Mouse (Mus musculus) hindbrain, embryonic 14.5 days (tissue): Measurements from ENCODE around the gene Zfp853. TPM values are rescaled to one million over a fixed set of nuclear protein-coding genes. Genes with fewer than 3 reads are reported as not detected.

Experiments
- ATAC-seq: fragments of 200-750 bp; cut with Nextera tagmentation; 2 replicates; pipeline ENCODE4 v1.8.0; 2017; ENCODE audit warnings: moderate number of reproducible peaks, mild to moderate bottlenecking, moderate TSS enrichment, moderate library complexity; ENCODE audit not compliant: low FRiP score
- DNase-seq: peaks from one replicate; pipeline ENCODE4 v3.0.0-alpha.2; 2015; ENCODE audit warnings: low spot score
- H3K27ac ChIP-seq: fragments of 300-500 bp; sonication (generic); 2 replicates; pipeline ENCODE4 v1.5.1; 2014; ENCODE audit warnings: mild to moderate bottlenecking, moderate library complexity
- H3K27me3 ChIP-seq: fragments of 300-500 bp; sonication (generic); 2 replicates; pipeline ENCODE4 v1.6.1; 2014; ENCODE audit warnings: mild to moderate bottlenecking, low read length, mixed read lengths; ENCODE audit not compliant: control insufficient read depth, insufficient read depth
- H3K36me3 ChIP-seq: fragments of 300-500 bp; sonication (generic); replicated peaks from 2 replicates; pipeline ENCODE4 v1.6.1; 2014; ENCODE audit not compliant: control insufficient read depth, insufficient read depth
- H3K4me1 ChIP-seq: fragments of 300-500 bp; sonication (generic); replicated peaks from 2 replicates; pipeline ENCODE4 v1.6.1; 2014; ENCODE audit warnings: antibody characterized with exemption, low read length, mixed read lengths; ENCODE audit not compliant: control insufficient read depth, insufficient read depth
- H3K4me2 ChIP-seq: fragments of 300-500 bp; sonication (generic); replicated peaks from 2 replicates; pipeline ENCODE4 v1.6.1; 2014; ENCODE audit warnings: mild to moderate bottlenecking, moderate library complexity
- H3K4me3 ChIP-seq: fragments of 300-500 bp; sonication (generic); replicated peaks from 2 replicates; pipeline ENCODE4 v1.5.1; 2014; ENCODE audit warnings: mild to moderate bottlenecking, low read length
- H3K9ac ChIP-seq: fragments of 300-500 bp; sonication (generic); 2 replicates; pipeline ENCODE4 v1.6.1; 2014
- H3K9me3 ChIP-seq: fragments of 300-500 bp; sonication (generic); 2 replicates; pipeline ENCODE4 v1.6.1; 2016; ENCODE audit warnings: low read length; ENCODE audit not compliant: control insufficient read depth
- WGBS: fragments of 180-500 bp; shearing (Covaris S2); extraction: QIAGEN DNeasy Blood & Tissue Kit; methylation state at CpG from one replicate; pipeline ENCODE4 v1.1.7; 2014; 5-methylcytosine and 5-hydroxymethylcytosine counted together
- polyA plus RNA-seq: library from polyadenylated mRNA; unstranded; fragments of >200 nt; fragmentation: Nextera tagmentation; extraction: Ambion mirVana; gene quantifications from 2 replicates; pipeline ENCODE4 v1.2.1, GENCODE M21; 2014

Zfp853 gene
- polyA plus RNA-seq, 1 experiment from 2014 or later = 0.43 TPM

DNA sequence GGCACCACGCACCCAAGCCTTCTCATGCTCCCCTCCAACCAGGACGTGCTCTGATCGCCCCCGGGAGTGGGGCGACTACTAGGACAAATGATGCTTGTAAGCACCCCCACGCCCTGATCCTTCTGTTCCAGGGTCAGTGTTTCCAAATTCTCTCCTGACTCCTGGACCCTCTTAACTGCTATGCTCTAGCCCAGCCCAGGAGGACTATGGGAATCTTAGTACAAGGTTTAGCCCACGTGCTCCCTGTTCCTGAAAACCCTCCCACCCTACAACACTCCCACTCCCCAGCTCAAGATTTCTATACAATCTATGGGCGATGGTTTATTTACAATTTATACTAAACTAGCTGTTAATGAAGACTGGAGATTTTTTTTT, 22.1 kb upstream of the Zfp853 start:
- WGBS = 16% methylated on average over 8 of the region's 8 CpGs
- Histone ChIP-seq H3K4me3 (peak overlapping the region; percentile 67), H3K27me3 (no peaks in the 10 kb centered on the region), H3K36me3 (peaks cover 67% of the 10 kb centered on the region), H3K9me3 (no peaks in the 10 kb centered on the region), H3K9ac (peak overlapping the region; percentile 95; the same call in 1 of the 2 replicates), H3K4me1 (peaks cover 17% of the 10 kb centered on the region), H3K4me2 (peak overlapping the region; percentile 79), H3K27ac (peak overlapping the region; percentile 97; the same call in 1 of the 2 replicates)
- ATAC-seq = peak; percentile 42; the same call in 1 of the 2 replicates
- DNase-seq = no peak

DNA sequence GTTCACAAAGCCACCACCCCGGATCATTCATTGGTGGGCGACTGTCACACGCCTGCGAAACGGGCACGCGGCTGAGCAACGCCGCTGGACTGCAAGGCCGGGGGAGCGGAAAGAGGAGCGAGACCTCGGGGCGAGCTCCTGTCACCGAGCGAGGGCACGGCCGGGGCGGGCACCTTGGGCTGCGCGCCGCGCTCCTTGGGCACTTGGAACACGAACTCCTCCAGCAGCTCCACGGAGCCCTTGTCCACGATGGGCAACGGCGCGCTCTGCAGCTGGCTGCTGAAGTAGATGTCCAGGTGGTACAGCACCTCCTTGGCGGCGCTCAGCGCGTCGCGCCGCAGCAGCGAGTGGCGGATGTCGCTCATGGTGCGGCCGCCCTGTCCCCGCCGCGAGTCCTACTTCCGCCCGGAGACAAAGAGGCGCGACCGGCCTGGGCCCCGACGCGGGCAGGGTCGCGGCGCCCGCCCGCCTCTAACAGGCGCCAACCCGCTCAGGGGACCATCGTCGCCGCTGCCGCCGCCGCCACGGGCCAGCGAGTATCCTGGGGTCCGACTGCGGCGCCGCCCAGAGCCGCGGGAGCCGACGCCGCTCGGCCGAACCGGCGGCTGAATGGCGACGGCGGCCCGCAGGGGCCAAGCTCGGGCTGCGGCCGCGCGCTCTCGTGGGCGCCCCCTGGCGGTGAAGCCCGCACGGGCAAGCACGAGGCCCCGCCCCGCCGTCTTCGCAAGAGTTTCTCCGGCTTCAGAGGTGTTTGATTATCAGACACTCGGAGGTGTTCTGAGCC, 21.5 kb upstream of the Zfp853 start, which contains the start of gene E130309D02Rik:
E130309D02Rik (minus strand) TSS at position 631 of the 784 bp plus-strand sequence.
- Histone ChIP-seq H3K36me3 (peaks cover 67% of the 10 kb centered on the region), H3K9ac (peak within 1 kb of the TSS; percentile 95), H3K27me3 (no peaks in the 10 kb centered on the region), H3K9me3 (no peaks in the 10 kb centered on the region), H3K4me1 (peaks cover 17% of the 10 kb centered on the region), H3K4me3 (peak within 1 kb of the TSS; percentile 67), H3K27ac (peak within 1 kb of the TSS; percentile 97), H3K4me2 (peak within 1 kb of the TSS; percentile 79)
- DNase-seq = peak; percentile 92
- ATAC-seq = peak; percentile 80
- under 1% methylated on average over 98 of the region's 101 CpGs for WGBS

DNA sequence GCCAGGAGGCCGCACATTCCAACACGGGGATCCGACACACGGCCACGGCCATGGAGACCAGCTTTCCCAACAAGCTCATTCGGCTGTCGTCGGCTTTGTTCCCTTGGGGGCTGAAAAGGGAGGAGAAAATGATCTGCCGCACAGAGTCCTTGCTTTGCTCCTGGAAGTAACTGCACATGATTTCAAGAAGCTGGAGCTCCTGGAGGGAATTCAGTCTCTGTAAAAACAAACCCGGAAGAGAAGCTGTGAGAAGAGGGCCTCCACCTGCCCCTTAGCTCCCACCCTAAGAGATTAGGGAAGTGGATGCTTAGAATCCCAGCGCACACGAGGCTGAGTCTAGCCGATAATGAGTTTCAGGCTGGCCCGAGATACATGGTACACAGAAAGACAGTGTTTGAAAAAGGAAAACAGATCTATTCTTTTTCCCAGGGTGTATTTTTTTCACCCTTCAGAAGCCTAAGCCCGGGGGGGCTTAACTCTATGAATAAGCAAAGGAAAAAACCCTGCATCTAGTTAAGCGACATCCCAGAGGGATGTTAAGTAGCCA, 20.8 kb upstream of the Zfp853 start:
- H3K9me3 ChIP-seq = no peaks in the 10 kb centered on the region
- ATAC-seq (no peak), DNase-seq (no peak)
- peaks cover 17% of the 10 kb centered on the region for H3K4me1 ChIP-seq
- H3K4me3 ChIP-seq = peak overlapping the region; percentile 67
- H3K9ac ChIP-seq = peak overlapping the region; percentile 95
- H3K36me3 ChIP-seq = peaks cover 67% of the 10 kb centered on the region
- WGBS = 2% methylated on average over 16 of the region's 16 CpGs
- H3K4me2 ChIP-seq = peak overlapping the region; percentile 79
- peak overlapping the region; percentile 97 for H3K27ac ChIP-seq
- H3K27me3 ChIP-seq = no peaks in the 10 kb centered on the region

DNA sequence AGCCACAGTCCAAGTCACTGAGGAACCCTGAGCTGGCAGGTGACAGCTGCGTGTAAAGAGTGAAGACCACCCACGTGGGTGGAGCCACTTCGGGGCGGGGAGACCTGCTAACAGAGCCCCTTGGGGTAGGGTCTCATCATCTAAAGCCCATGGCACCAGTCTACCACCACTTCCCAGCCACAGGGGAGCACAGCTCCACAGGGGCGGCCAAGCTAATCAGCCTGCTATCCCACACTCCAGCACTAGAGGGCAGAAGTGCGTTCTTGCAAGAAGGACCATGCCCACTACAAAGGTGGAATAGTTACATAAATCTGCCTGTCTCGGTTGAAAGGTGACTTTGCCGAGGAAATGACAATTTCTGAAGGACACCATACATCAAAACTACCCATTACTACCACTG, 18.5 kb upstream of the Zfp853 start:
- Histone ChIP-seq H3K27ac (no peak overlapping the region), H3K4me3 (no peak overlapping the region), H3K4me2 (no peak overlapping the region), H3K36me3 (peaks cover 68% of the 10 kb centered on the region), H3K9ac (no peak overlapping the region), H3K9me3 (no peaks in the 10 kb centered on the region), H3K4me1 (peaks cover 17% of the 10 kb centered on the region), H3K27me3 (no peaks in the 10 kb centered on the region)
- peak; percentile 77 for DNase-seq
- no peak for ATAC-seq
- 59% methylated on average over 8 of the region's 8 CpGs for WGBS

DNA sequence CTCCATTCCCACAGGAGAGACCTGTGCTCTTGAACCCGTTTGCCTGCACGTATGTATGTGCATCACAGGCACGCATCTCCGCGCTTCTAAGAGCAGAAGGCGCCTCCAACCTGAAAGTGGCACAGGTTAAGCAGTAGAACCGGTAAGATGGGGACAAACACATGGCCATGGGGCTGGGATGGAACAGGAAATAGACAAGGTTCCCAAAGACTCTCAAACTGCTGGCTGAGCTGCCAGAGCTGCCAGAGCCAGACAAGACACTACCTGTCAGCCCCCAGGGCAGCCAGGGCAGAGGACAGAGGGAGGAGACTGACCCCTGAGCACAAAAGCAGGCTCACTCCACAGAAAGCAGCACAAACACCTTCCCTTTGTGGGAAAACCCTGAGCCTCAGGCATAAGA, 16.5 kb upstream of the Zfp853 start:
- Histone ChIP-seq H3K36me3 (peaks cover 77% of the 10 kb centered on the region), H3K9me3 (no peaks in the 10 kb centered on the region), H3K27me3 (no peaks in the 10 kb centered on the region), H3K27ac (no peak overlapping the region), H3K4me2 (no peak overlapping the region), H3K4me3 (no peak overlapping the region), H3K4me1 (peaks cover 13% of the 10 kb centered on the region), H3K9ac (no peak overlapping the region)
- WGBS = 97% methylated on average over 7 of the region's 7 CpGs
- ATAC-seq (no peak), DNase-seq (no peak)

DNA sequence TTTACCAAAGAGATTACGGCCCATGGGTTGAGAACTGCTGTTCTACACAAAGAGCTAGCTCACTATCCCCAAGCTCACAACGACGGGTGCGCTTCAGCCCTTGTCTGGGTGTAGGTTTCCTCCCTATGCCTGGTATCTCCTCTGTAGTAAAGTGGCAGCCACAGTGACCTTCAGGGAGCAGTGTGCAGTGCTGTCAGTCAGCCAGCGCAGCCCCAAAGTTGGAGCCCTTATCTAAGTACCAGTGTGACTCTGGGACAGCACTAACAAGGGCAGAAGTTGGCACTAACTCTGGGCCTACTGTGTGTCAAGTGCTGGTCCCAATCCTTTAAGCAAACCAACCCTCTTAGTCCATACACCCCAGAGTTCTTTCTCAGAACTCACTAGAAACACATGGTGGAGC, 15.4 kb upstream of the Zfp853 start:
- 92% methylated on average over 5 of the region's 5 CpGs for whole genome bisulfite sequencing
- DNase-seq (no peak), ATAC-seq (no peak)
- no peak overlapping the region for H3K4me2 ChIP-seq
- H3K27me3 ChIP-seq = no peaks in the 10 kb centered on the region
- H3K4me1 ChIP-seq = peaks cover 11% of the 10 kb centered on the region
- H3K36me3 ChIP-seq = peaks cover 85% of the 10 kb centered on the region
- H3K9ac ChIP-seq = no peak overlapping the region
- H3K4me3 ChIP-seq = no peak overlapping the region
- no peaks in the 10 kb centered on the region for H3K9me3 ChIP-seq
- H3K27ac ChIP-seq = no peak overlapping the region

DNA sequence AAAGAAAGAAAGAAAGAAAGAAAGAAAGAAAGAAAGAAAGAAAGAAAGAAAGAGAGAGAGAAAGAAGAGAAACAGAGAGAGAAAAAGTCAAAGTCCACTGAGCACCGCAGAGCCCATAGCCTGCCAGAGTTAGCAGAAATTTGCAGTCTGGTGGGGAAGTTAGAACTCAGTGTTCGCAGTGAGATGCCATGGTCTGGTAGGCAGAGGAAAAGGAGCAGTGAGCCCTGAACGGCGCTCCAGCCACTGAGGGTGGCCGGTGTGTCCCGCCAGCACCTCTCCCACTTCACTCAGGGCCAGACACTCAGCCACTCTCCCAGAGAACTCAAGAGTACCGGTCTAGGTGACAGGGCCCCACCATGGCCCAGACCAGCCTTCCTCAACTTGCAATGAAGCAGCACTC, 10.8 kb upstream of the Zfp853 start:
- no peak for DNase-seq
- H3K27ac ChIP-seq = no peak overlapping the region
- H3K9me3 ChIP-seq = no peaks in the 10 kb centered on the region
- WGBS = 86% methylated on average over 7 of the region's 7 CpGs
- H3K4me3 ChIP-seq = no peak overlapping the region
- no peak for ATAC-seq
- H3K27me3 ChIP-seq = no peaks in the 10 kb centered on the region
- H3K36me3 ChIP-seq = peaks cover 97% of the 10 kb centered on the region
- no peak overlapping the region for H3K4me2 ChIP-seq
- H3K9ac ChIP-seq = no peak overlapping the region
- H3K4me1 ChIP-seq = no peaks in the 10 kb centered on the region

DNA sequence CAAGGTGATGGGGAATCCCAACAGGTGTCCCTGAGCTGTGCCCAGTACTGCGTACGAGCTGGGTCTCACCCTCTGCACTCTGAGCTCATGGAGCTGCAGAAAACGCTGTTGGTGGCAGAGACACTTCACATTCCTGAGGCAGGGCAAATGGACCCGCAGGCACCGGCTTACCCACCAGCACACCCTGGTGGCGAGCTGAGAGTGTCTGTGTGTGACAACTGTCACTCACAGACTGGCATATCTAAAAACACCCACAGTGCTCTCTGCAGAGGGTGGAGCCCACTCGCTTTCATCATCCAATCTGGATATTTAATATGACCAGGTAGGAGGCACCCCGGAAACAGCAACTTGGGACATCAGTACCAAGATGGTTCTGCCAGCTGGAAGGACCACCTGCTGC, 7.9 kb upstream of the Zfp853 start:
- DNase-seq = no peak
- Histone ChIP-seq H3K27me3 (no peaks in the 10 kb centered on the region), H3K9me3 (no peaks in the 10 kb centered on the region), H3K9ac (no peak overlapping the region), H3K4me2 (no peak overlapping the region), H3K36me3 (peaks cover 73% of the 10 kb centered on the region), H3K27ac (no peak overlapping the region), H3K4me1 (no peaks in the 10 kb centered on the region), H3K4me3 (no peak overlapping the region)
- no peak for ATAC-seq
- WGBS = 82% methylated on average over 8 of the region's 8 CpGs

DNA sequence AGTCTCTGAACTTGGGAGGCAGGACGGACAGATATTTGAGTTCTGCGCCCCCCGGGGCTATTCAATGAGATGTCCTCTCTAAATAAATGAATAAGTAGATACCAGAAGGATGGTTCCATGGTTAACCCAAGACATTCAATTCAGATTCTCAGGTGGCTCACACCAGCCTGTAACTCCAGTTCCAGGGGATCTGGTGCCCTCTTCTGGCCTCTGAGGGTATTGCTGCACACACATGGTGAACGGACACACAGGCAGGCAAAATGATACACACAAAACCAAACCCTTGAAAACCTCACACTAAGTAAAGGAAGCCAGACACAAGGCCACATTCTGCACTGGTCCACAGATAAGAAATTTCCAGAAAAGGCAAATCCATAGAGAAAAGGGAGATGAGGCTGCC, 6.3 kb upstream of the Zfp853 start:
- WGBS = 89% methylated on average over 4 of the region's 4 CpGs
- Histone ChIP-seq H3K36me3 (peaks cover 57% of the 10 kb centered on the region), H3K4me1 (no peaks in the 10 kb centered on the region), H3K4me3 (no peak overlapping the region), H3K9ac (no peak overlapping the region), H3K27me3 (0 out of 2 replicates have a peak, but pooled peaks cover 2% of the 10 kb centered on the region), H3K9me3 (no peaks in the 10 kb centered on the region), H3K4me2 (no peak overlapping the region), H3K27ac (no peak overlapping the region)
- DNase-seq = no peak
- no peak for ATAC-seq
